ENCODE assay signal across 7 mouse cellular contexts in the genomic region with DNA sequence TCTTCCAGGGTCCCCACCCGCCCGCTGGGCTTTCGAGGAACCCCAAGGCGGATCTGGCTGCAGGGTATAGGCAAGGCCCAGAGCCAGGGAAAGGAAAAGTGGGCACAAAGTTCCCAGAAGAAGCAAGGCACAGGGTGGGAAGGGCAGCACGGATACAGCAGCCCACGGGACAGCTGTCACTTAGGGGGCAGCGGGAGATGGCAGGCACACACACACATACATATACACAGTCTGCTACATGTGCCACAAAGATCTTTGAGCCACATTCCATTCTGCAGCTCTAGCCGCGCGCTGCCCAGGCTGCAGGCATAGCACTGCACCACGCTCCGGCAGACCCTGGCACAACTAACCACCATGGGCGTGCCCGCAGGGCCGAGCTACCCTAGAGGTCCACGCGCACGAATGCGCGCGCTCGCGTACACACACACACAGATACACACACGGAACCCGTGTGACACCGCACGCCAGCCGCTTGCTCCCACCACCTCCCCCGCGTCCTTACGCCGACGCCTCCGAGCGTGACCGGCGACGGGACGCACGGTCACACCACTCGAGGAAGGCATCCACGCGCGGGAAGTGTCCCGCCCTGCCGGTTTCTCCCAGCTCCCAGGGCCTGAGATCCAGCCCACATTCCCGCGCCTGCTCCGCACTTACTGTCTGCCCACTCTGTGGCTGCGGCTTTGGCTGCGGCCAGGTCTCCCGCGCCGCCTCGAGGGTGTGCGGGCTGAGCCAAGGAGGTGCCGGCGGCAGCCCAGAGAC. TPM values are rescaled to one million over a fixed set of nuclear protein-coding genes. Genes with fewer than 3 reads are reported as not detected.
DNase-seq lines count a peak whose midpoint lies in the region; ATAC-seq lines count a peak whose summit lies in the region.

No protein-coding gene starts in this region.

- H3K27me3 ChIP-seq in embryonic facial prominence, embryonic 11.5 days (ENCODE audit: control insufficient read depth, insufficient read depth, low read length), result peaks cover 59% of the 10 kb centered on the region
- peaks cover 69% of the 10 kb centered on the region for H3K27me3 ChIP-seq in intestine, embryonic 14.5 days (replicated peaks; ENCODE audit: control insufficient read depth, insufficient read depth, low read length)
- peaks cover 78% of the 10 kb centered on the region for H3K27me3 ChIP-seq in liver, embryonic 15.5 days

- no peaks in the 10 kb centered on the region; the same call in 1 of the 2 replicates for H3K4me1 ChIP-seq in embryonic facial prominence, embryonic 11.5 days (ENCODE audit: control insufficient read depth, insufficient read depth, low read length)
- peaks cover 6% of the 10 kb centered on the region for H3K4me1 ChIP-seq in intestine, embryonic 14.5 days (replicated peaks; ENCODE audit: control insufficient read depth, insufficient read depth, low read length)
- peaks cover 10% of the 10 kb centered on the region for H3K4me1 ChIP-seq in liver, embryonic 15.5 days (replicated peaks)

- 4% methylated on average over 58 of the region's 58 CpGs for WGBS in embryonic facial prominence, embryonic 11.5 days
- 4% methylated on average over 57 of the region's 58 CpGs for WGBS in intestine, embryonic 14.5 days
- WGBS in liver, embryonic 15.5 days (ENCODE audit: insufficient replicate concordance), result 6% methylated on average over 58 of the region's 58 CpGs

- H3K27ac ChIP-seq in embryonic facial prominence, embryonic 11.5 days (replicated peaks; ENCODE audit: low read depth, low read length), result no peak overlapping the region
- H3K27ac ChIP-seq in intestine, embryonic 14.5 days (ENCODE audit: low read depth), result no peak overlapping the region
- no peak overlapping the region for H3K27ac ChIP-seq in liver, embryonic 15.5 days (replicated peaks)

- H3K9ac ChIP-seq in embryonic facial prominence, embryonic 11.5 days (replicated peaks; ENCODE audit: low read length), result peak overlapping the region; percentile 37
- H3K9ac ChIP-seq in intestine, embryonic 14.5 days (ENCODE audit: low read length), result 0 out of 2 replicates have a peak overlapping the region, but pooled peaks have one; percentile 37
- no peak overlapping the region for H3K9ac ChIP-seq in liver, embryonic 15.5 days

- no peaks in the 10 kb centered on the region for H3K9me3 ChIP-seq in embryonic facial prominence, embryonic 11.5 days (replicated peaks; ENCODE audit: control insufficient read depth, low read length)
- no peaks in the 10 kb centered on the region for H3K9me3 ChIP-seq in intestine, embryonic 14.5 days (ENCODE audit: control insufficient read depth, low read length)
- no peaks in the 10 kb centered on the region for H3K9me3 ChIP-seq in liver, embryonic 15.5 days (replicated peaks)

- peak overlapping the region; percentile 29 for H3K4me3 ChIP-seq in embryonic facial prominence, embryonic 11.5 days (ENCODE audit: low read depth, low read length)
- H3K4me3 ChIP-seq in intestine, embryonic 14.5 days (ENCODE audit: low read depth, low read length), result peak overlapping the region; percentile 36
- H3K4me3 ChIP-seq in liver, embryonic 15.5 days (replicated peaks), result peak overlapping the region; percentile 21

- H3K4me2 ChIP-seq in embryonic facial prominence, embryonic 11.5 days (ENCODE audit: low read depth, low read length), result peak overlapping the region; percentile 63
- peak overlapping the region; percentile 75 for H3K4me2 ChIP-seq in intestine, embryonic 14.5 days (ENCODE audit: low read length)
- H3K4me2 ChIP-seq in liver, embryonic 15.5 days, result peak overlapping the region; percentile 48

- H3K36me3 ChIP-seq in embryonic facial prominence, embryonic 11.5 days (replicated peaks; ENCODE audit: control insufficient read depth, insufficient read depth, low read depth, low read length), result no peaks in the 10 kb centered on the region
- H3K36me3 ChIP-seq in intestine, embryonic 14.5 days (ENCODE audit: control insufficient read depth, insufficient read depth, low read length), result no peaks in the 10 kb centered on the region
- H3K36me3 ChIP-seq in liver, embryonic 15.5 days (replicated peaks), result no peaks in the 10 kb centered on the region

- ATAC-seq in embryonic facial prominence, embryonic 11.5 days (replicated peaks; ENCODE audit: insufficient number of reproducible peaks, low FRiP score, low TSS enrichment, low read depth), result peak; percentile 29; the same call in 1 of the 2 replicates
- ATAC-seq in intestine, embryonic 14.5 days (replicated peaks; ENCODE audit: low FRiP score, low TSS enrichment, low read depth), result peak; percentile 49
- no peak for ATAC-seq in liver, embryonic 15.5 days (ENCODE audit: insufficient read depth)

- DNase-seq in thymus, postnatal 4 days, result peak; percentile 40
- DNase-seq in thymus, postnatal 14 days, result no peak
- DNase-seq in embryonic facial prominence, embryonic 11.5 days (ENCODE audit: low spot score), result no peak
- no peak for DNase-seq in intestine, embryonic 14.5 days (ENCODE audit: low spot score)
- peak; percentile 73 to 84 for DNase-seq in right cerebral cortex, postnatal 10 days (ENCODE audit: low spot score in 2 of 2)
- no peak for DNase-seq in adipocyte (ENCODE audit: low spot score)

RNA-seq across cellular contexts. Expression of a gene that starts 0.7 kb away (rescaled TPM):
- 0.26 and 0.32 TPM in 2 replicates for polyA plus RNA-seq in embryonic facial prominence, embryonic 11.5 days (2014; fragmentation: Nextera tagmentation; extraction: Ambion mirVana)
- 0.22 TPM in 1 of 2 replicates, not detected in the other for polyA plus RNA-seq in intestine, embryonic 14.5 days (2014; fragmentation: Nextera tagmentation; extraction: Ambion mirVana)
- 0.08 TPM in 1 of 2 replicates, not detected in the other for polyA plus RNA-seq in liver, embryonic 15.5 days (2015; fragmentation: Nextera tagmentation; extraction: Ambion mirVana)

RNA-seq across cellular contexts. Expression of a gene that starts 8.0 kb away (rescaled TPM):
- 57.4 and 60.7 TPM in 2 replicates for polyA plus RNA-seq in embryonic facial prominence, embryonic 11.5 days (2014; fragmentation: Nextera tagmentation; extraction: Ambion mirVana)
- 58.1 and 63.5 TPM in 2 replicates for polyA plus RNA-seq in intestine, embryonic 14.5 days (2014; fragmentation: Nextera tagmentation; extraction: Ambion mirVana)
- polyA plus RNA-seq in liver, embryonic 15.5 days (2015; fragmentation: Nextera tagmentation; extraction: Ambion mirVana), result 25.5 and 26.1 TPM in 2 replicates

RNA-seq across cellular contexts. Expression of a gene that starts 8.4 kb away (rescaled TPM):
- 1.0 and 1.9 TPM in 2 replicates for polyA plus RNA-seq in embryonic facial prominence, embryonic 11.5 days (2014; fragmentation: Nextera tagmentation; extraction: Ambion mirVana)
- 0.70 and 1.4 TPM in 2 replicates for polyA plus RNA-seq in intestine, embryonic 14.5 days (2014; fragmentation: Nextera tagmentation; extraction: Ambion mirVana)
- polyA plus RNA-seq in liver, embryonic 15.5 days (2015; fragmentation: Nextera tagmentation; extraction: Ambion mirVana), result 0.24 and 0.59 TPM in 2 replicates

RNA-seq across cellular contexts. Expression of a gene that starts 8.7 kb away (rescaled TPM):
- polyA plus RNA-seq in embryonic facial prominence, embryonic 11.5 days (2014; fragmentation: Nextera tagmentation; extraction: Ambion mirVana), result 18.1 and 21.9 TPM in 2 replicates
- polyA plus RNA-seq in intestine, embryonic 14.5 days (2014; fragmentation: Nextera tagmentation; extraction: Ambion mirVana), result 20.2 and 21.8 TPM in 2 replicates
- 7.4 TPM in 2 replicates for polyA plus RNA-seq in liver, embryonic 15.5 days (2015; fragmentation: Nextera tagmentation; extraction: Ambion mirVana)

RNA-seq across cellular contexts. Expression of a gene that starts 12.0 kb away (rescaled TPM):
- 2.7 and 3.3 TPM in 2 replicates for polyA plus RNA-seq in embryonic facial prominence, embryonic 11.5 days (2014; fragmentation: Nextera tagmentation; extraction: Ambion mirVana)
- polyA plus RNA-seq in intestine, embryonic 14.5 days (2014; fragmentation: Nextera tagmentation; extraction: Ambion mirVana), result 7.5 and 9.9 TPM in 2 replicates
- 3.8 and 4.9 TPM in 2 replicates for polyA plus RNA-seq in liver, embryonic 15.5 days (2015; fragmentation: Nextera tagmentation; extraction: Ambion mirVana)

Comparison
In these comparisons a context has a peak if more than half of its experiments do, and no peak if none do; other contexts are left out.
1. DNase-seq: peak in thymus, postnatal 4 days (single experiment) and right cerebral cortex, postnatal 10 days (2 of 2); none in thymus, postnatal 14 days (single experiment), embryonic facial prominence, embryonic 11.5 days (single experiment), intestine, embryonic 14.5 days (single experiment) and adipocyte (single experiment).
2. Peak in every context shown above with its lines, with median percentiles within 50 percentile points of each other: H3K4me2 ChIP-seq and H3K4me3 ChIP-seq.